In genomic region chr16:5342326-5342725, GRCm38 (mm10) we compare ENCODE assay signal across 18 mouse cellular contexts.
DNase-seq lines count a peak whose midpoint lies in the region; TF ChIP-seq lines count a peak whose summit lies in the region.
"Had no signal": no experiment of that assay in that cellular context is flagged by ENCODE, and none has a peak within 500 bp of the region (broad histone marks: within the 10 kb centered on the region; RNA-seq: fewer than 3 reads in every experiment).

No protein-coding gene starts in this region.

- no peak for TF ChIP-seq POLR2A in brain, embryonic 14.5 days (IDR thresholded peaks at IDR 0.05; ENCODE audit: borderline replicate concordance, extremely low read depth, insufficient read depth, insufficient read length, poor library complexity, severe bottlenecking)

- no peak for TF ChIP-seq CTCF in brain, embryonic 14.5 days (IDR thresholded peaks at IDR 0.05; ENCODE audit: borderline replicate concordance, extremely low read depth, insufficient read depth, insufficient read length)

- peak; percentile 46 for DNase-seq in layer of hippocampus, adult 11-12 months (ENCODE audit: low spot score)
- DNase-seq in layer of hippocampus, adult 9-10 months (ENCODE audit: low spot score) = no peak
- DNase-seq in left cerebral cortex, postnatal 36 days (ENCODE audit: low spot score in 2 of 2) = peak; percentile 5 to 16
- DNase-seq in left cerebral cortex, postnatal 10 days (ENCODE audit: extremely low spot score in 1 of 2, low spot score in 2 of 2) = no peak
- peak; percentile 57 for DNase-seq in brain, embryonic 14.5 days (ENCODE audit: low read depth)
- DNase-seq in layer of hippocampus, adult 9-11 months = peak; percentile 59
- no peak for DNase-seq in cerebellum, adult 11-12 months
- DNase-seq in thymus, postnatal 36 days = no peak
- DNase-seq: adrenal gland, adult 2 months; B cell, adult 2 months; cerebellum, adult 2 months; cerebellum, postnatal 14 days; gastrocnemius, postnatal 25 days; heart, adult 11 months; kidney, adult 18-20 months; kidney, postnatal 25 days; liver, postnatal 0 days; lung, postnatal 36 days had no signal

- intact Hi-C loops in left cerebral cortex, postnatal 36 days (cut with DNase I) = no loop called here
- intact Hi-C loops in left cerebral cortex, postnatal 10 days (cut with DNase I) = no loop called here

Comparison
In these comparisons a context has a peak if more than half of its experiments do, and no peak if none do; other contexts are left out.
1. DNase-seq: peak in layer of hippocampus, adult 11-12 months (single experiment), left cerebral cortex, postnatal 36 days (2 of 2), brain, embryonic 14.5 days (single experiment) and layer of hippocampus, adult 9-11 months (single experiment); none in layer of hippocampus, adult 9-10 months (single experiment), left cerebral cortex, postnatal 10 days (0 of 2), cerebellum, adult 11-12 months (single experiment) and thymus, postnatal 36 days (0 of 2).